Mouse (Mus musculus): ENCODE measurements around the gene Gipc2.

Gipc2 gene

DNA sequence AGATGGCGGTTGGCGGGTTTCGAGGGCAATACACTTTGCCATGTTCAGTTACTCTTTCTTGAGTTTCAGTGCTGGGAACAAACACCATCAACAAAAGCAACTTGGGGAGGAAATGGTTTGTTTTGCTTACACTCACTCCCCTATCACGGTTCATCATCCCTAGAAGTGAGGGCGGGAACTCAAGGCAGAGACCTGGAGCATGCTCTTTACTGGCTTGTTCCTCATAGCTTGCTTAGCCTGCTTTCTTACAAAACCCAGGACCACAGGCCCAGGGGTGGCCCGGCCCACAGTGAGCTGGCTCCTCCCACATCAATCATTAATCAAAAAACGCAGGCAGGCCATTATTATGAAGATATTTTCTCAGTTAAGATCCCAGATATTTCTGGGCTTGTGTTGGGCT, 89.9 kb downstream of the Gipc2 start:
- DNase-seq (ENCODE audit: low read depth, low spot score): no peak

DNA sequence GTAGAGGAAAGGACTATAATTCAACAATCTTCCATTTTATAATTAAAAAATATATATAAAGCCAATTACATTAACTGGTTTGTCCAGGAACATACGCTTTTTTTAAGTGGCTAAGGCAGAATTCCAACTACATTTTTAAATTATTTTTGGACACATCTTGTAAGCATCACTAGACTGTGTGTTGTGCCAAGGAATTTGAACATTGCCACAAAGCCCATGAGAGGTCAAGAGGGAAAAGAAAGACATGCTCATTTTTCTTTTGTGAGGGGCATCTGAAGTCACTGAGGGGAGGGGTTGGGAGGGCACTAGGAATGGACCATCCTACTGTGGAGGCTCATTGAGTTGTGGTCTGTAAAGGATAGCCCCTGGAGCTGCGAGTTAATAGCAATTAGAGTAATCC, 97.0 kb downstream of the Gipc2 start:
- no peak for DNase-seq (ENCODE audit: low read depth, low spot score)

DNA sequence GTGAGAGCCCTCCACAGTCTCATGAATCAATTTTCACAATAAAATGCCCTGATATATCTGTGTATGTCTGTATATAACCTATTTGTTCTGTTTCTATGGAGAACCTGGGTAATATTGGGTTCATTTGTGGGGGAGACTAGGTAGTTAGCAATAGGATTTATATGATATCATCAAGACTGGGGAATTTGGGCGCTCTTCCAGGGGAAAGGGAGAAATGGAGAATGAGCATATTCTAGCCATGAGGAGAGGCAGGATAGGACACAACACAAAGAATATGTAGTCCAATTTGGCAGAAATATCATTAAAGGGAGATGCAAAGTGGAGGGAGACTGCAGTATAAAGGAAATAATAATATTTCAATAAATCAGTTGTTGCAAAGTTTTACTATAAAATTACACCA, 97.7 kb downstream of the Gipc2 start:
- no peak for DNase-seq (ENCODE audit: low read depth, low spot score)

DNA sequence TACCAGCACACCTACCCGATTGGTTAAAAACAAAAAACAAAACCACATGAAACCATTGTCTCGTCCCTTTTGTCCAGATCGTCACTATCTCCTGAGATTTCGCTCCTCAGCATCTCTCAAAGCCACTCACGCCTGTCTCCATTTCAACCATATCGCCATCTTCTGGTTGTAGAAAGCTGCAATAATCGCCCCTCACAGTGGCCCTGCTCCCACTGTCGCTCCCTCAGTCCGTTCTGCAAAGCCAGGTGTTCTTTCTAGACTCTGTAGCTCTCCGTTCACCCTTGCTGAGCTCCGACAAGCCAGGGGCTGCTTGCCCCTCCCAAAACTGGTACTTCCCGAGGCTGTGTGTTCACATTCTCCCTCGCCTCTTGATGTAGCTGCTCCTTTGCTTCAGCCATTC, 99.3 kb downstream of the Gipc2 start:
- no peak for DNase-seq (ENCODE audit: low read depth, low spot score)

DNA sequence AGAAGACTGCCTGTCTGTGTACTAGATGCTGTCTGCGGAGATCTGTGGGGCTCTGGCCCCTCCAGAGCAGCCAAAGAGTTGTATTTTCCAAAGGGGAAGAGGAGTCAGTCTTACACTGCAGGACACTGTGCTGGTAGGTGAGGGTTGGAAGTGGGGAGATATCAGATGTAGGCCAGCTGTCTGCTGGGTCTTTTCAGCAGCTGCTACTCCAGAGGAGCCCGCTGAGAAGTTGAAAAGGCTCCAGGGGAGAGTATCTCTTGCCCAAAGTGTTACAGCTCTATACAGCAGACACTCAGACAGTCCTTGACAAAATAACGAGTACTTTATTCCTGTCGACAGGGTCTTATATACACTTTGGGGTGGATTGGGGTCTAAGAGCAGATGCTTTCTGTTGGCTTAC, 100.2 kb downstream of the Gipc2 start:
- DNase-seq (ENCODE audit: low read depth, low spot score): no peak

DNA sequence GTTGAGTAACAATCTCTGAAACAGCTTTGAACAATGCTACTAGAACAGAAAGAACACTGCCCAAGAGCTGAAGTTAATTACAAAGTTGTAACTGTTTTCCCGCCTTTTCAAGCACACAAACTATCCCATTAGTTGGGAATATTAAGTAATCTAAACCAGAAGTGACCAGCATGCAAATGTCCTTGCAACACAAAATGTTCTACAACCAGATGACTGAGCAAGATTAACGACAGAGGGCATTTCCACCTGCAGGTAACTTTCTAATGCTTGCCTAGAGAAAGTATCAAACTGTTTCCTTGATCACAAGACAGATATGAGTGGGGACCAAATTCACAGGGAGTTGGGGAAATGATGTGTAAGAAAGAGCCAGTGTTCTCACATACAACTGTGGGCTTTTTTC, 101.9 kb downstream of the Gipc2 start:
- no peak for DNase-seq (ENCODE audit: low read depth, low spot score)

DNA sequence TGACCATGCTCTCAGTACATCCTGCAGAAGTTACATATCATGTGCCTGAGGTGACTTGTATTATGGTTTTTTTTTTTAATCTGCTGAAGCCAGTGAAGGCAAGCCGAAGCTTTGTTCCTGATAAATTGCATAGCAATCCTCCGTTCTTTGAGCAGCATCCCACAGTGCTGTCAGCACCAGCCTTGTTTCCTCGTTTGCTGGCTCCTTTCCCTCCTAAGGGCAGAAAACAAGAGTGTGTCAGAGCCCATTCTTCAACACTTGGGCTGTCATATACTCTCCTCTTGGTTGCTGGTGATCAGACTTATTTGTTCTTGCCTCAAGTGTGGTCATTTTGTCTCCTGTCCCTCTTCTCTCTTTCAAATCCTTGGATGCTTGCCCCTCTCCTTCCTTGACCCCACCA, 103.2 kb downstream of the Gipc2 start:
- DNase-seq (ENCODE audit: low read depth, low spot score): no peak

DNA sequence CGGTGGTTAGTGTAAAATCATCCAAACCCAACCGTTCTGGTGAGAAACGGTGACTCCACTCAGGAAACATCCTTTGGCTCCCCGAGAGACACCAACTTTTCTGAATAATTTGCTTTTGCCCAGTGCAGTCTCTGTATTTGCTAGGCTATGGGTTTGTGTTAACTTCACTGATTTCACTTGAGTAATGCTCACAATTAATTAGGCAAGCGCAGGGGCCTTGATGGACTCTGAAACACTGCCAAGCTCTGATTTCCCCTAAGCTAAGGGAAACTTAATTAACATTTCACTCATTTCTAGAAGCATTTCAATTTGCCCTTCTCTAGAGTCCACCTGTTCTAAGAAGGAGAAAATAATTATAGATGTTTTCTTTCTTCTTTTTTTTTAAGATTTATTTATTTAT, 104.9 kb downstream of the Gipc2 start:
- no peak for DNase-seq (ENCODE audit: low read depth, low spot score)

DNA sequence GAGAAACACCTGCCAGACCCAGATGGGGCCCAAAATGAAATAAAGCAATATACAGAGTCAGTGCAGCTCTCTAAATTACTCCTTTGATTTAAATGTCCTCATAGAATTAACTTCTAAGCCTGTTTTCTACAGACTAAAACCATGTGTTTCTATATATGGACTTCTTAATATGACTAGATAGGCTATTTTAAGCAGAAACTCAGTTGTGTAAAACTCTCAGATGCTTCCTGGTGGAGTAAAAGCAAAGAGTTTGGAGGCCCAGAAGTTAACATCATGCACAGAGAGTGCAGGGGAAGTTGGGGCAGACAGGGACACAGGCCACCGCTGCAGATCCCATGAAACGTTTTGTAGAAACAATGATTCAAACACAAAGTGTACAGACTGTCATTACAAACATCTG, 107.8 kb downstream of the Gipc2 start:
- no peak for DNase-seq (ENCODE audit: low read depth, low spot score)

DNA sequence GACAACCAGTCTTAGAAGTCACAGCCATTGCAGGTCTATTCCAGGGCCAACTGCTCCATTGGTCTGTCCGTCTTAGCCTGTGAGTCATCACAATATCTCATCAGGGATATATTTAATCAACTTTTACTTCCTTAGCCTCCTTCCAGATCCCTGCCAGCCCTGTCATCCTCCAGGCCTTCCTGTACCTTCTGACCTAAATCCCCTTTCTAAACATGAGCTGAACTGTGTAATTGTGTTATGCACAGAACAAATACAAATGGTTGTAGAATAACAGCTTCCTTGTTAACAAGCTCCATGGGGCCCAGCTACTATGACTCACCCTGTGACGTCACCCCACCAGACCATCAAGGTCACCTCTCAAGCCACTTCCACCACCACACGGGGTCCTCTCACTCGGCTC, 111.8 kb downstream of the Gipc2 start:
- DNase-seq (ENCODE audit: low read depth, low spot score): no peak

DNA sequence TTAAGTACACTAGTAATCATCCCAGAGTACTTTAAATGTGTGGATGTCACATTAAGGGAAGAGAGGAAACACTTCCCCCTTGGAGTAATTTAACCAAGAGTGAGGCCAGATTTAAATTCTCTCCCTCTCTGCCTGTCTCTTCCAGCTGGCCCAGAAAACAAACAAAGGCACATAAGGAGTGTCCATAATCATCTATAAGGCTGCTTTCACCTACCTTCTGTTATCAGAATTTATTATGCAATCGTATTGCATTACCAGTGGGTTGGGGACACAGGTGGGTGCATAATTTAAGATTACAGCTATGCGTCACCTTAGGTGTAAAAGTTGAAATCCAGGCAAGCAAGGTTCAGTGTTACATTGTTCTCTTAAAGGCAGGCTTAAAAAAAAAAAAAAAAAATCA, 114.1 kb downstream of the Gipc2 start:
- no peak for DNase-seq (ENCODE audit: low read depth, low spot score)

DNA sequence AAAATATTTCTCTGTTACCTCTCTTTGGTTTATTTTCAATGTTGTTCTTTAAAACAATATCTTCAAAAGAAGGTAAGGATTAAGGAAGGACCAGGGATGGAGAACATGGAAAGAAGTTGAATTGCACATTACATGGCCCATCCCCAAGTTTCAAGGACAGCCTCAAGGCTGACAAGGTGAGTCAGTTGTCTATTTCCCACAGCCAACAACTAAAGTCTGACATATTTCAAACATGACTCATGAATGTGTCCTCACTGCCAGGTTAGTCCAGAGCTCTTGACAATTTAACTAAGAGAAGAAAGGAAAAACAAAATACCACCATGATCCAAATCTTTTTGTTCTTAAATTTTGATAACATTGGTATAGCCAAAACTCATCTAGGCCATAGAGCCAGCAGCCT, 118.1 kb downstream of the Gipc2 start:
- no peak for DNase-seq (ENCODE audit: low read depth, low spot score)

DNA sequence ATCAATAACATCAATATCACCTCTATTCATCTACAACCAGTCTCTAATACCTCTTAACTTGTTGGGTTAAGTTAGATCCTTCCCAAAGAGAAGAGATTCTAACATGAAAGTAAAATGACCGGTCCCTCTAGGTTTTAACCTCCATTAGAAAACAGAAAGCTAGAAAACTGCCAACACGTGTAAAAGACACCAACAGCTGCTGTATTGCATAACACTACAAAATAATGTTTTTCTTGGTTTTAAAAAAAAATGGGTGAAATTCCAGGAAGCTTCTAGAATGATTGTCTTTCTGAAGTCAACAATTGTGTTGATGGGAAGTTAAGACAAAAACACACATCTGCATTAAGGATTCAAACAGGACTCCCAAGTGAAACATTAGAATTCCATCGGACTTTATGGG, 119.1 kb downstream of the Gipc2 start:
- no peak for DNase-seq (ENCODE audit: low read depth, low spot score)
